20 mouse cellular contexts compared by ENCODE assay signal in the genomic region with DNA sequence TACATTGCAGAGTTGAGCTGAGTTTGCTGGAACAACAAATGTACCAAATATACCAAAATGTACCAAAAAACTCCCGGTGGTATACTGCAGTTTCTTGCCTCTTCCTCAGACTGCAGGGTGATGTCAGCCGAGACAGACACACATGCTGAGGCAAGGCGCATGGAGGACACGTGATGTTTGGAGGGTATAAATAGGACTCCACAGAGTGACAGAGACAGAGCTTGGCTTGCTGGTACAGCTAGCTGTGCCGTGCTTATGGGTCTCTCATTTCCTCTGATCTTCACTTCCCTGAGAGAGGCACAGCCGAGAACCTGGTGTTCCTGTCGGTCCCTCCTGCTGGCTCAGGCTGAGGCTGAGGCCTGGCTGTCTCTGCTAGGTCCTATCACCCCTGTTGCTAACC. TPM values are rescaled to one million over a fixed set of nuclear protein-coding genes. Genes with fewer than 3 reads are reported as not detected.
DNase-seq lines count a peak whose midpoint lies in the region; ATAC-seq lines count a peak whose summit lies in the region.
"Had no signal": no experiment of that assay in that cellular context is flagged by ENCODE, and none has a peak within 500 bp of the region (broad histone marks: within the 10 kb centered on the region; RNA-seq: fewer than 3 reads in every experiment).

No protein-coding gene starts in this region.

- H3K4me3 ChIP-seq in heart, embryonic 14.5 days (ENCODE audit: control insufficient read depth in 1 of 2, insufficient read depth in 1 of 2, low read depth in 1 of 2, low read length in 2 of 2), result no peak overlapping the region
- H3K4me3 ChIP-seq: embryonic facial prominence, embryonic 13.5 days; forebrain, embryonic 15.5 days; hindbrain, embryonic 15.5 days; intestine, embryonic 15.5 days; limb, embryonic 15.5 days; liver, embryonic 15.5 days; neural tube, embryonic 13.5 days had no signal

- ATAC-seq in heart, embryonic 14.5 days (ENCODE audit: insufficient number of reproducible peaks, insufficient read depth, low FRiP score, low read depth), result no peak
- ATAC-seq: forebrain, embryonic 15.5 days; intestine, embryonic 15.5 days had no signal

- H3K4me2 ChIP-seq in heart, embryonic 14.5 days (ENCODE audit: low read length), result no peak overlapping the region
- H3K4me2 ChIP-seq: embryonic facial prominence, embryonic 13.5 days; forebrain, embryonic 15.5 days; hindbrain, embryonic 15.5 days; intestine, embryonic 15.5 days; limb, embryonic 15.5 days; liver, embryonic 15.5 days; midbrain, embryonic 11.5 days; neural tube, embryonic 13.5 days had no signal

- no peaks in the 10 kb centered on the region for H3K9me3 ChIP-seq in heart, embryonic 14.5 days (ENCODE audit: control insufficient read depth, low read length)
- H3K9me3 ChIP-seq: embryonic facial prominence, embryonic 13.5 days; forebrain, embryonic 15.5 days; hindbrain, embryonic 15.5 days; intestine, embryonic 15.5 days; limb, embryonic 15.5 days; liver, embryonic 15.5 days; neural tube, embryonic 13.5 days had no signal

- no peak overlapping the region for H3K27ac ChIP-seq in heart, embryonic 14.5 days (replicated peaks in 1 of 2; ENCODE audit: control insufficient read depth in 1 of 2, insufficient read depth in 1 of 2, low read depth in 2 of 2, low read length in 2 of 2)
- H3K27ac ChIP-seq: embryonic facial prominence, embryonic 13.5 days; forebrain, embryonic 15.5 days; hindbrain, embryonic 15.5 days; intestine, embryonic 15.5 days; limb, embryonic 15.5 days; liver, embryonic 15.5 days; neural tube, embryonic 13.5 days had no signal

- no peaks in the 10 kb centered on the region for H3K36me3 ChIP-seq in heart, embryonic 14.5 days (ENCODE audit: control insufficient read depth, insufficient read depth, low read length)
- H3K36me3 ChIP-seq: embryonic facial prominence, embryonic 13.5 days; forebrain, embryonic 15.5 days; hindbrain, embryonic 15.5 days; intestine, embryonic 15.5 days; limb, embryonic 15.5 days; liver, embryonic 15.5 days; neural tube, embryonic 13.5 days had no signal

- peak; percentile 27 for DNase-seq in gastrocnemius, postnatal 25 days
- DNase-seq in gastrocnemius, postnatal 10 days, result no peak
- peak; percentile 66 for DNase-seq in layer of hippocampus, adult 9-11 months
- no peak for DNase-seq in layer of hippocampus, adult 18-20 months (ENCODE audit: low spot score in 2 of 2)
- peak; percentile 68 for DNase-seq in skeletal muscle tissue, adult 2 months (ENCODE audit: low read depth, low spot score)
- no peak for DNase-seq in kidney, postnatal 36 days
- DNase-seq: adrenal gland, adult 2 months; kidney, adult 9 months; kidney, postnatal 4 days; thymus, postnatal 25 days had no signal

- 0 out of 2 replicates have a peak overlapping the region, but pooled peaks have one; percentile 21 for H3K9ac ChIP-seq in heart, embryonic 14.5 days (ENCODE audit: low read length)
- H3K9ac ChIP-seq: embryonic facial prominence, embryonic 13.5 days; forebrain, embryonic 15.5 days; hindbrain, embryonic 15.5 days; intestine, embryonic 15.5 days; limb, embryonic 15.5 days; liver, embryonic 15.5 days; neural tube, embryonic 13.5 days had no signal

- H3K4me1 ChIP-seq in heart, embryonic 14.5 days (ENCODE audit: control insufficient read depth in 2 of 2, insufficient read depth in 2 of 2, low read length in 2 of 2), result peaks cover 7 to 13% of the 10 kb centered on the region in 2 experiments; a peak in 3 of 4 replicates

- H3K27me3 ChIP-seq in heart, embryonic 14.5 days (ENCODE audit: control insufficient read depth, insufficient read depth, low read length), result no peaks in the 10 kb centered on the region
- H3K27me3 ChIP-seq: embryonic facial prominence, embryonic 13.5 days; forebrain, embryonic 15.5 days; hindbrain, embryonic 15.5 days; intestine, embryonic 15.5 days; limb, embryonic 15.5 days; neural tube, embryonic 13.5 days had no signal

- 49% methylated on average over 7 of the region's 7 CpGs for WGBS in heart, embryonic 14.5 days

RNA-seq across cellular contexts. Expression of a gene that starts 2.5 kb away (rescaled TPM):
- total RNA-seq in gastrocnemius, postnatal 25 days (2021), result 1 to 10 TPM; 1.8 to 3.8 TPM
- 1 to 10 TPM; 4.9 to 5.9 TPM for total RNA-seq in gastrocnemius, postnatal 10 days (2021)
- 1 to 10 TPM in 1 of 2 experiments, under 1 TPM in 1; 0.77 to 1.6 TPM for total RNA-seq in layer of hippocampus, adult 18-20 months (2021)
- polyA plus RNA-seq in heart, embryonic 14.5 days (2014; fragmentation: Nextera tagmentation; extraction: Ambion mirVana), result 8.7 and 9.4 TPM in 2 replicates

RNA-seq across cellular contexts. Expression of a gene that starts 2.8 kb away (rescaled TPM):
- total RNA-seq in gastrocnemius, postnatal 25 days (2021), result under 1 TPM in 1 of 2 experiments, not detected in 1; 0.20 TPM
- total RNA-seq in gastrocnemius, postnatal 10 days (2021), result under 1 TPM; 0.32 to 0.38 TPM
- total RNA-seq in layer of hippocampus, adult 18-20 months (2021), result under 1 TPM in 1 of 2 experiments, not detected in 1; 0.33 TPM
- 0.35 and 0.72 TPM in 2 replicates for polyA plus RNA-seq in heart, embryonic 14.5 days (2014; fragmentation: Nextera tagmentation; extraction: Ambion mirVana)
- total RNA-seq: adrenal gland, adult 2 months had no signal

RNA-seq across cellular contexts. Expression of a gene that starts 8.8 kb away (rescaled TPM):
- total RNA-seq in gastrocnemius, postnatal 25 days (2021), result 10 to 100 TPM in 1 of 2 experiments, 1 to 10 TPM in 1; 4.2 to 10.6 TPM
- total RNA-seq in gastrocnemius, postnatal 10 days (2021), result 10 to 100 TPM; 22.2 to 26.5 TPM
- total RNA-seq in layer of hippocampus, adult 18-20 months (2021), result 100 to 1,000 TPM; 461 to 466 TPM
- polyA plus RNA-seq in heart, embryonic 14.5 days (2014; fragmentation: Nextera tagmentation; extraction: Ambion mirVana), result 10.1 and 12.8 TPM in 2 replicates
- total RNA-seq: monocyte, adult 5-6 weeks had no signal

RNA-seq across cellular contexts. Expression of a gene that starts 25.8 kb away (rescaled TPM):
- total RNA-seq in gastrocnemius, postnatal 25 days (2021), result 10 to 100 TPM; 18.6 to 18.8 TPM
- total RNA-seq in gastrocnemius, postnatal 10 days (2021), result 10 to 100 TPM; 18.3 to 18.6 TPM
- 10 to 100 TPM; 55.2 to 63.0 TPM for total RNA-seq in layer of hippocampus, adult 18-20 months (2021)
- 68.9 and 70.6 TPM in 2 replicates for polyA plus RNA-seq in heart, embryonic 14.5 days (2014; fragmentation: Nextera tagmentation; extraction: Ambion mirVana)

RNA-seq across cellular contexts. Expression of a gene that starts 31.9 kb away (rescaled TPM):
- 1 to 10 TPM; 1.2 to 1.4 TPM for total RNA-seq in gastrocnemius, postnatal 25 days (2021)
- 1 to 10 TPM; 1.8 TPM for total RNA-seq in gastrocnemius, postnatal 10 days (2021)
- 10 to 100 TPM; 10.5 to 10.9 TPM for total RNA-seq in layer of hippocampus, adult 18-20 months (2021)
- polyA plus RNA-seq in heart, embryonic 14.5 days (2014; fragmentation: Nextera tagmentation; extraction: Ambion mirVana), result 8.1 and 13.0 TPM in 2 replicates

Comparison
In these comparisons a context has a peak if more than half of its experiments do, and no peak if none do; other contexts are left out.
1. DNase-seq: peak in gastrocnemius, postnatal 25 days (single experiment), layer of hippocampus, adult 9-11 months (single experiment) and skeletal muscle tissue, adult 2 months (single experiment); none in gastrocnemius, postnatal 10 days (single experiment), layer of hippocampus, adult 18-20 months (0 of 2) and kidney, postnatal 36 days (0 of 2).
2. RNA of a gene that starts 8.8 kb away (total RNA-seq): 461 to 466 TPM in layer of hippocampus, adult 18-20 months; 22.2 to 26.5 TPM in gastrocnemius, postnatal 10 days and 4.2 to 10.6 TPM in gastrocnemius, postnatal 25 days; every median in the first group is over 10 times any median in the second.